Mouse (Mus musculus) left cerebral cortex, adult 9 months (tissue): Measurements from ENCODE around the gene Dus2.

Experiments
- DNase-seq, 2 experiments: peaks; one replicate each; pipeline ENCODE4 v3.0.0; 2022; ENCODE audit warnings: low spot score in 2 of 2

Dus2 gene

GRCm38 (mm10) chr8:106075161-106075862 lies 84.2 kb downstream of the Dus2 start:
- peak in 1 of 2 experiments; percentile 28 for DNase-seq

GRCm38 (mm10) chr8:106075863-106076174 lies 84.7 kb downstream of the Dus2 start:
- no peak for DNase-seq

- no peak for DNase-seq
Observed at GRCm38 (mm10) chr8:106076612-106077011, 85.5 kb downstream of the Dus2 start.

GRCm38 (mm10) chr8:106077452-106078067 lies 86.4 kb downstream of the Dus2 start:
- no peak for DNase-seq

- no peak for DNase-seq
Observed at GRCm38 (mm10) chr8:106102321-106102720, 111.2 kb downstream of the Dus2 start.
